Mouse (Mus musculus): Measurements from ENCODE around the gene Pdcd1lg2. TPM values are rescaled to one million over a fixed set of nuclear protein-coding genes. Genes with fewer than 3 reads are reported as not detected.

Pdcd1lg2 gene
- polyA plus RNA-seq, 1 experiment from 2014 or later, result not detected

DNA sequence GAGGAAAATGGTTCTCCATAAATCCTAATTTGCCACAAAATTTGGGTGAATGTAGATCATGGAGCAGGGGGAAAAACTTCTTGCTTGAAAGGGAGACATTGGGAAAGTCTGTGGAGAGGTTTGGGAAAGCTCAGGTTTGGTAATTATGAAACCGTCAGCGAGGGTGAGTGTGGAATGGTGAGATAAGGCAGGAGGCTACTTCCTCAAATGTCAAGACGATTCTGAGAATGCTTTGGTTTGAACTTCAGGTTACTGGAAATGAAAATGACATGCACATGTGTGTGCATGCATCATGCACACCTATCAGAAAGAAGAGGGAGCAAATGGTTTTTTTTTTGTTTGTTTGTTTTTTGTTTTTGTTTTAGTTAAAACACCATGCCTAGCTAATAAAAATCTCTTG, 10.3 kb upstream of the Pdcd1lg2 start:
- no peak overlapping the region for H3K4me2 ChIP-seq (ENCODE audit: low read depth, low read length)
- H3K4me1 ChIP-seq (ENCODE audit: control insufficient read depth, insufficient read depth, low read length), result no peaks in the 10 kb centered on the region
- no peak overlapping the region for H3K4me3 ChIP-seq (ENCODE audit: low read depth, low read length)
- H3K9ac ChIP-seq (replicated peaks; ENCODE audit: low read length), result no peak overlapping the region
- H3K36me3 ChIP-seq (replicated peaks; ENCODE audit: control insufficient read depth, insufficient read depth, low read depth, low read length), result no peaks in the 10 kb centered on the region
- H3K9me3 ChIP-seq (replicated peaks; ENCODE audit: control insufficient read depth, low read length), result no peaks in the 10 kb centered on the region
- ATAC-seq (replicated peaks; ENCODE audit: insufficient number of reproducible peaks, low FRiP score, low TSS enrichment, low read depth) (no peak), DNase-seq (ENCODE audit: low spot score) (no peak)
- 87% methylated on average over 3 of the region's 3 CpGs for WGBS
- no peaks in the 10 kb centered on the region for H3K27me3 ChIP-seq (ENCODE audit: control insufficient read depth, insufficient read depth, low read length)
- H3K27ac ChIP-seq (replicated peaks; ENCODE audit: low read depth, low read length), result no peak overlapping the region

- H3K36me3 ChIP-seq (replicated peaks; ENCODE audit: control insufficient read depth, insufficient read depth, low read depth, low read length), result no peaks in the 10 kb centered on the region
- H3K9me3 ChIP-seq (replicated peaks; ENCODE audit: control insufficient read depth, low read length), result no peaks in the 10 kb centered on the region
- H3K27ac ChIP-seq (replicated peaks; ENCODE audit: low read depth, low read length), result no peak overlapping the region
- no peak overlapping the region for H3K9ac ChIP-seq (replicated peaks; ENCODE audit: low read length)
- no peak overlapping the region for H3K4me2 ChIP-seq (ENCODE audit: low read depth, low read length)
- peaks cover 6% of the 10 kb centered on the region for H3K4me1 ChIP-seq (ENCODE audit: control insufficient read depth, insufficient read depth, low read length)
- WGBS, result 91% methylated on average over 4 of the region's 4 CpGs
- H3K27me3 ChIP-seq (ENCODE audit: control insufficient read depth, insufficient read depth, low read length), result no peaks in the 10 kb centered on the region
- ATAC-seq (replicated peaks; ENCODE audit: insufficient number of reproducible peaks, low FRiP score, low TSS enrichment, low read depth) (no peak), DNase-seq (ENCODE audit: low spot score) (no peak)
- H3K4me3 ChIP-seq (ENCODE audit: low read depth, low read length), result no peak overlapping the region
Observed at GRCm38 (mm10) chr19:29402621-29403020, 8.1 kb upstream of the Pdcd1lg2 start.

- no peaks in the 10 kb centered on the region for H3K9me3 ChIP-seq (replicated peaks; ENCODE audit: control insufficient read depth, low read length)
- ATAC-seq (replicated peaks; ENCODE audit: insufficient number of reproducible peaks, low FRiP score, low TSS enrichment, low read depth) (no peak), DNase-seq (ENCODE audit: low spot score) (no peak)
- H3K4me1 ChIP-seq (ENCODE audit: control insufficient read depth, insufficient read depth, low read length), result peaks cover 6% of the 10 kb centered on the region
- no peaks in the 10 kb centered on the region for H3K27me3 ChIP-seq (ENCODE audit: control insufficient read depth, insufficient read depth, low read length)
- WGBS, result 83% methylated on average over 4 of the region's 4 CpGs
- no peak overlapping the region for H3K4me3 ChIP-seq (ENCODE audit: low read depth, low read length)
- no peak overlapping the region for H3K9ac ChIP-seq (replicated peaks; ENCODE audit: low read length)
- no peak overlapping the region for H3K27ac ChIP-seq (replicated peaks; ENCODE audit: low read depth, low read length)
- H3K36me3 ChIP-seq (replicated peaks; ENCODE audit: control insufficient read depth, insufficient read depth, low read depth, low read length), result no peaks in the 10 kb centered on the region
- H3K4me2 ChIP-seq (ENCODE audit: low read depth, low read length), result no peak overlapping the region
Observed at GRCm38 (mm10) chr19:29403251-29403650, 7.5 kb upstream of the Pdcd1lg2 start.

GRCm38 (mm10) chr19:29405388-29405787, 5.3 kb upstream of the Pdcd1lg2 start:
- no peak overlapping the region for H3K9ac ChIP-seq (replicated peaks; ENCODE audit: low read length)
- no peaks in the 10 kb centered on the region for H3K27me3 ChIP-seq (ENCODE audit: control insufficient read depth, insufficient read depth, low read length)
- H3K9me3 ChIP-seq (replicated peaks; ENCODE audit: control insufficient read depth, low read length), result no peaks in the 10 kb centered on the region
- H3K4me1 ChIP-seq (ENCODE audit: control insufficient read depth, insufficient read depth, low read length), result peaks cover 6% of the 10 kb centered on the region
- H3K27ac ChIP-seq (replicated peaks; ENCODE audit: low read depth, low read length), result no peak overlapping the region
- no peaks in the 10 kb centered on the region for H3K36me3 ChIP-seq (replicated peaks; ENCODE audit: control insufficient read depth, insufficient read depth, low read depth, low read length)
- ATAC-seq (replicated peaks; ENCODE audit: insufficient number of reproducible peaks, low FRiP score, low TSS enrichment, low read depth) (no peak), DNase-seq (ENCODE audit: low spot score) (peak; percentile 19)
- no peak overlapping the region for H3K4me2 ChIP-seq (ENCODE audit: low read depth, low read length)
- 47% methylated on average over 2 of the region's 2 CpGs for WGBS
- no peak overlapping the region for H3K4me3 ChIP-seq (ENCODE audit: low read depth, low read length)

- H3K4me2 ChIP-seq (ENCODE audit: low read depth, low read length), result peak overlapping the region; percentile 19; the same call in 1 of the 2 replicates
- ATAC-seq (replicated peaks; ENCODE audit: insufficient number of reproducible peaks, low FRiP score, low TSS enrichment, low read depth) (peak; percentile 62), DNase-seq (ENCODE audit: low spot score) (peak; percentile 60)
- no peak overlapping the region for H3K9ac ChIP-seq (replicated peaks; ENCODE audit: low read length)
- no peaks in the 10 kb centered on the region for H3K27me3 ChIP-seq (ENCODE audit: control insufficient read depth, insufficient read depth, low read length)
- no peak overlapping the region for H3K4me3 ChIP-seq (ENCODE audit: low read depth, low read length)
- WGBS, result 42% methylated on average over 18 of the region's 18 CpGs
- no peaks in the 10 kb centered on the region for H3K36me3 ChIP-seq (replicated peaks; ENCODE audit: control insufficient read depth, insufficient read depth, low read depth, low read length)
- no peaks in the 10 kb centered on the region for H3K9me3 ChIP-seq (replicated peaks; ENCODE audit: control insufficient read depth, low read length)
- peaks cover 6% of the 10 kb centered on the region for H3K4me1 ChIP-seq (ENCODE audit: control insufficient read depth, insufficient read depth, low read length)
- H3K27ac ChIP-seq (replicated peaks; ENCODE audit: low read depth, low read length), result peak overlapping the region; percentile 22
Observed at GRCm38 (mm10) chr19:29406042-29407017, 4.4 kb upstream of the Pdcd1lg2 start.

DNA sequence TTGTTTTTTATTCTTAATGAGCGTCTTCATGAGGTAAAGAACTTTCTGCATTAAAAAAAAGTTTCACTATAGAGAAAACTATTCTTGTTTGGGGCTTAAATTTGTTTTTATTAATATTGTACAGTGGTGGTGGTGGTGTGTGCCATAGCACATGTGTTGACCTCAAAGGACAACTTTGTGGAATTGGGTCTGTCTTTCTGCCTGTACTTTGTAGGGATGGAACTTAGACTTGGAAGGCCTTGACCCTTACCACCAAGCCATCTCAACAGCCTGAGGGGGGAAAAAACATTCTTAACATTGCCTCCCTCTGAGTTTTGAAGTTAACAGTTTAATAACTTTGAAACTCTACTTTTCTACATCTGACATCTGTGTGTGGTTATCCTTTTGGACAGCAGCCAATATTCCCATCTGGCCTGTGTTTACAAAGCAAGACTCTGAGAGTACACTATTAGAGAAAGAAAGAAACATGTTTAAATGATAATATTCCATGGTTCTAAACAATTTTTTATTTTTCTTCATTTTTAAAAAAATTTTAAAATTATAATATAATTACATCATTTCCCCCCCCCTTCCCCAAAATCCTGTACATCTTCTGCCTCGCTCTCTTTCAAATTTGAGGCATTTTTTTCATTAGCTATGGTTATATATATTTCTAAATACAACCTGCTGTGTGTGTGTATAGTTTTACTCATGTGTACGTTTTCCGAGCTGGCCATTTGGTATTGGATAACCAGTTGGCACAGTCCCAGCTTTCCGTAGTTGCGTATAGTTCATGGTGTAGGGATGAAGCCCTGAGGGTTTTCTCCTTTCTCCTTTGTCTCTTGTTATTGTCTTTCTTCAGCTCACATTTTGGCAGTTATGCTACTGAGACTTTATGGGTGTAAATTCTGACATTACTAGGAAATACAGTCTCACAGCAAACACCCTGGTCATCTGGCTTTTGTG, 2.0 kb downstream of the Pdcd1lg2 start:
- Histone ChIP-seq H3K27ac (replicated peaks; ENCODE audit: low read depth, low read length) (peak overlapping the region; percentile 71), H3K27me3 (ENCODE audit: control insufficient read depth, insufficient read depth, low read length) (no peaks in the 10 kb centered on the region), H3K36me3 (replicated peaks; ENCODE audit: control insufficient read depth, insufficient read depth, low read depth, low read length) (no peaks in the 10 kb centered on the region), H3K4me3 (ENCODE audit: low read depth, low read length) (no peak overlapping the region), H3K9ac (replicated peaks; ENCODE audit: low read length) (no peak overlapping the region), H3K4me2 (ENCODE audit: low read depth, low read length) (no peak overlapping the region), H3K4me1 (ENCODE audit: control insufficient read depth, insufficient read depth, low read length) (no peaks in the 10 kb centered on the region), H3K9me3 (replicated peaks; ENCODE audit: control insufficient read depth, low read length) (no peaks in the 10 kb centered on the region)
- ATAC-seq (replicated peaks; ENCODE audit: insufficient number of reproducible peaks, low FRiP score, low TSS enrichment, low read depth) (peak; percentile 86), DNase-seq (ENCODE audit: low spot score) (peak; percentile 90)
- 44% methylated on average over 6 of the region's 6 CpGs for WGBS

DNA sequence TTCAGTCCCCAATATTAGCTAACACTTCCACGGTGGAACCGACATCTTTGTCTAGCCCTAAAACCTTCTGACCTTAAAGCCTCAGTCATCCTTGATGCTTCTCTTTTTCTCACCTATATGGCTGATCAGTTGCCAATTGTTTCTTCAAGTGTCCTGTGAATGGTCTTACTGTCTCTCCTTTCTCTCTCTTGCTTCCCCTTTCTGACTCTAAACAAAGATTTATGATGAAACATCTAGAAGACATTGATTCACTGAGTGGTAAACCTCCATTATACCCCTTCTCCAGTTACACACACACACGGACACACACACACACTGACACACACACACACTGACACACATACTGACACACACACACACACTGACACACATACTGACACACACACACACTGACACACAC, 3.8 kb downstream of the Pdcd1lg2 start:
- Histone ChIP-seq H3K4me3 (ENCODE audit: low read depth, low read length) (no peak overlapping the region), H3K9me3 (replicated peaks; ENCODE audit: control insufficient read depth, low read length) (no peaks in the 10 kb centered on the region), H3K27me3 (ENCODE audit: control insufficient read depth, insufficient read depth, low read length) (no peaks in the 10 kb centered on the region), H3K4me1 (ENCODE audit: control insufficient read depth, insufficient read depth, low read length) (no peaks in the 10 kb centered on the region), H3K4me2 (ENCODE audit: low read depth, low read length) (no peak overlapping the region), H3K27ac (replicated peaks; ENCODE audit: low read depth, low read length) (no peak overlapping the region), H3K36me3 (replicated peaks; ENCODE audit: control insufficient read depth, insufficient read depth, low read depth, low read length) (no peaks in the 10 kb centered on the region), H3K9ac (replicated peaks; ENCODE audit: low read length) (no peak overlapping the region)
- WGBS, result 83% methylated on average over 3 of the region's 3 CpGs
- ATAC-seq (replicated peaks; ENCODE audit: insufficient number of reproducible peaks, low FRiP score, low TSS enrichment, low read depth), result no peak
- no peak for DNase-seq (ENCODE audit: low spot score)
